Mouse (Mus musculus) common myeloid progenitor, adult 5-6 weeks (primary cell): ENCODE results near the gene Wdr34. TPM values are rescaled to one million over a fixed set of nuclear protein-coding genes. Genes with fewer than 3 reads are reported as not detected.
A peak's percentile ranks its signal among the peaks of the same experiment; 100 is the strongest.

ENCODE experiments used
- ATAC-seq: replicated peaks from 2 replicates; pipeline ENCODE4 v1.8.0; 2016; ENCODE audit warnings: low read depth, mild to moderate bottlenecking, moderate TSS enrichment, inconsistent platforms; ENCODE audit not compliant: poor library complexity, severe bottlenecking
- total RNA-seq: library from RNA; stranded (forward); fragments of 200-1000, 187-1606 nt; gene quantifications from 2 replicates; pipeline ENCODE4 v1.2.3, GENCODE M21; 2017

Wdr34 gene
- 11.5 and 15.6 TPM in 2 replicates for total RNA-seq

DNA sequence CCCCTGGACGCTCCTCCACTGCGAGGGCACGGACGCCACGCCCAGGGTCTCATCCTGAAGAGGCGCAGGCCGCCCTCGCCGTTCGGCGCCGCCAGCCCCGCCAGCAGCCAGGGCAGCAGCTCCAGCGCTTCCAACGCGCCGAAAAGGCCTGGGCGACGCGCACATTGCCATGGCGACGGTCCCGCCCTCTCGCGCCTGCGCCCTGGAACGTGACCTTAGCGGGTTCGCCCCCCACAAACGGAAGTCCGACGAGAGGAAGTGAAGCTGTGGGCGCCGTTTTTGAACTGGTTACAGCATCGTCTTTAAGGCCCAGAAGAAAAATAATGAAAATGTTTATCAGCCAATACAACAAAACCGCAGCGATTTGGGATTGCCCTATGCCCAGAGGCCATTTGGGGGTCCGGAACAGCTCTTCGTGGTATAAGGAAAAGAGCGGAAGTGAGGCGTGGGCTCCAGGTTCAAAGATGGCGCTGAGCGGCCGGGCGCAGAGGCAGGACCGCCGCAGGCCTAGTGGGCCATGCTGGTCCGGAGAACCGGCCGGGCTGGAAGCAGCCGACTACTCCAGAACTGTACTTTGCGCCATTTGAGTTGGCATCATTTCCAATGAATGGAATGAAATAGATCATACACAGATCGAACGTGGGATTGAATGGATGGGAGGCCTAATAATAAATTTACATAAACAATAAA lies at the start of gene Wdr34:
Gene Wdr34 (minus strand): TSS at position 183 of the 690 bp plus-strand sequence.
- peak; percentile 95 for ATAC-seq

DNA sequence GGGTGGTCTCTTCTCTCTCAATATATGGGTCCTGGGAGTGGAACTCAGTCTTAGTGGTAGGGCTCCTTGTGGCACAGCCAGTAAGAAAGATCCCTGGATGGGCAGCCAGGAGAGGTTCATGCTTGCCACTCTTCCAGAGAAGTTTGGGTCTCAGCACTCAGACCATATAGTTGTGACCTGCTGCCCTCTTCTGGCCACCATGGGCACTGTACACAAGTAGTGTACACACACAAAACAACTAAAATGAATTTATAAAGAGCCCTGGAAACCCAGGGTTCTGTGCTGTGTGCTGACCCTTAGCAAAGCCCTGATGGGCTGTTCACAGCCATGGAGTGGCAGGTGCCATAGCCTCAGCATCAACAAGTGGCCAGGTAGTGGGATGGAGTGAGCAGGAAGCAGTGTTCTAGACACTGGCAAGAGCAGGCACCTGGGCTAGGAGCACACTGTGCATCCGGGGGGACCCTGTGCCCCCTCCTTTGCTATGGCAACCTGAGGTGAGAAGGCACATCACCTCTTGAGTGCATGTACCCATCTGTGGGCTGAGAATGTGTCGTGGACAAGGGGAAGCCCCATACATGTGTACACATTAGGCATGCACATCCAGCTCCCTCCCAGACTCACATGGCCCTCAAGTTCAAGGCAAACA lies 47.3 kb upstream of the Wdr34 start:
- ATAC-seq = peak; percentile 43

DNA sequence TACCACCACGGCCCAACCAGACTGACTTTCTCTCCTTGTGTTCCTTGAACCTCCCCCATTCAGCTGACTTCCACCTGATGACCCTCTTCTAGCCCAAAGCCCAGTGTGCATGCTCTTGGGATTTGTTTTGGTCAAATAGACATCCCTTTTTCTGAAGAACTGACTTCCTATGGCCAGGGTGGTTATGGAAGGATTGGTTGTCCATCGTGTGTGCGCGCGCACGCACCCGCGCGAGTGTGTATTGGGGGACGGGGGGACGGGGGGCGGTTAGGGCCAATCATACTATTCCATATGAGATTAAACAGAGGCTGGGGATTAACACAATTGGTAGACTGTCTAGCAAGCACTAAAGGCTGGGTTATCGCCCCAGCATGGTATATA lies 45.5 kb upstream of the Wdr34 start:
- no peak for ATAC-seq

DNA sequence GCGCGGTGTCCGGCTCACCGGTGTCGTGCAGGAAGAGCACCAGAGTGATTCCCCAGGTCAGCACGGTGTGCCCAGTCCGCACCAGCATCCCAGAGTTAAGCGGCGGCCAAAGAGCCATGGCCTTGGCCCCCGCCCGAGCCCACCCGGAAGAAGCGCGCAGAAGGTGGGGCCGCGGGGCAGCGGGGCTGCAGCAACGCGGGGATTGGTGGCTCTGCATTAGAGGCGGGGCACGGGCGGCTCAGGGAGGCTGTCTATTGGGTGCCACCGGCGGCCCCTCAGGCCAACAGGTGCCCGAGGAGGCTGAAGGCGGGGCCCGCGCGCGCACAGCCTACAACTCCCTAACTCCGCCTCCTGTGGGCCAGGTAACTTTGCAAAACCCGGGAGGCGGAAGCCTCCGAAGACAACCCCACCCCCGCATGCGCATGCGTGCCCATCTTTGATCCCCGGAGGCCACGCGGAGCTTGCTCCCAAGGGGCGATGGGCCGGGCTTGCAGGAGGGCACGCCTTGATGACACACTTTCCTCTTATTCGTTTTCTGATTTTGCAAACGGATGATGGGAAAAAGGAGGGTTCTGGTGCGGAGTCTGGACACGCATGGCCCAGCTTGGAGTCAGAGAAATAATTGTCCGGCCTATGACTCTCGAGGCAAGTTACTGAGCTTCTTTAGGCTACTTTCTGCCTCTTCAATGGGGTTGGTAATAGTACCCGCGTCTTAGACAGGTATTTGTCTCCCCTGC lies 45.0 kb upstream of the Wdr34 start, which contains the start of gene Zdhhc12:
Gene Zdhhc12 (minus strand): TSS at position 178 of the 737 bp plus-strand sequence.
- peak; percentile 93 for ATAC-seq

DNA sequence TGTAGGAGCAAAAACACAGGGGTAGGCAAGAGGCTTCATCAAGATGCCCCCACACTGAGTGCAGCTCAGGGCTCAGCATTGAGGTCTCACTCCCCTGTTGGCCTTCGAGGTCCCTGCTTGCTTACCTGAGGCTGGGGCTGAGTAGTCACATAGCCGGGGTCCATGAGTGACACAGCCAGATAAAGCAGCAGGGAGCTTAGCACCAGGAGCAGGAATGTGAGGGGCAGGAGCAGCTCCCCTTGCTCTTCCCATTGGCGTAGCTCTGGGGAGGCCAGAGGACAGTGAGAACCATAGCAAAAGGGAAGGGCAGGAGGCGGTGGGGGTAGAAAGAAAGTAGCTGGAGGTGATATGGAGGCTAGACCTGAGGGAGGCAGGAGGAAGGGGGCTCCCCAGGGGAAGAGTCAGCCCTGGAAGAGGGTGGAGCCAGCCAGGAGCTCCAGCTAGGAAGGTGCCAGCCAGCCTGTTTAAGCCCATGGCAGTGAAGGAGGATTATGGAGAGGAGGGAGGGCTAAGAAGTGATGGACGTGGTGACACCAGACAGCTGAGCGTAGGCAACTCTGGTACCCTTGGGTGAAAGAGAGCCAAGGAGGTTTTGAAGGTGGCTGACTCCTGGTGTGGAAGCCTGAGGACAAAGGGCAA lies 43.7 kb upstream of the Wdr34 start:
- no peak for ATAC-seq

DNA sequence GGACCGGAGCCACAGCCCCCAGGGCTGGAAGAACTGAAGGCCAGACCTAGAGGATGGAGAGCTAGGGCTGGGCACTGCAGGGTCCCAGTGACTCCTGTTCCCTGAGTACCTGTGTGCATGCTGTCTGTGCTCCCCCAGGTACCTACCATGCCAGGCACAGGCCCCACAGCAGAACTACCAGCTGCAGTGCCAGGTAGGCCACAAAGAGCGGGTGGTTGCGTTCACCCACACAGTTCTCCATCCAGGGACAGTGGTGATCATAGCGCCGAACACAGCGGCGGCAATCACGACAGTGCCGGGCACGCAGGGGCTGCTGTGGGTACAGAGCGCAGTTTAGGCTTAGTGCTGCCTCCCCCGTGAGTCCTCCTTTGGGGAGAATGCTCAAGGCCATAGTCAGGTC lies 42.8 kb upstream of the Wdr34 start:
- no peak for ATAC-seq

DNA sequence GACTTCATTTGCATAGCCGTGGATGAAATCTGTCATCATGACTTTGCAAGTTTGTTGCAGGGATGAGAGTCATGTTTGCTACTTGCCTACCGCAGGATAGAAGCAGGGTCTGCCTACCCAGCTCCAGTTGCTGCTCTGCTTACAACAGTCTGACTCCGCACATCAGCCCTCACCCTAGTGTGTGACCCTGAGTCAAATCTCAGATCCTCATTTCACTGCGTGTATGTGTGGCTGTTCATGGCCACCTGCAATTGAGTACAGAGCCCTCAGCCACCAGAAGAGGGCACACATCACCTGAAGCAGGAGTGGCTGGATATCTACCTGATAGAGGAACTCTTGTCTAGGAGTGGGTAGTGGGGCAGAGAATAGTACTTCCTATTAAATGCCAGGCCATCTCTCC lies 38.6 kb upstream of the Wdr34 start:
- no peak for ATAC-seq

DNA sequence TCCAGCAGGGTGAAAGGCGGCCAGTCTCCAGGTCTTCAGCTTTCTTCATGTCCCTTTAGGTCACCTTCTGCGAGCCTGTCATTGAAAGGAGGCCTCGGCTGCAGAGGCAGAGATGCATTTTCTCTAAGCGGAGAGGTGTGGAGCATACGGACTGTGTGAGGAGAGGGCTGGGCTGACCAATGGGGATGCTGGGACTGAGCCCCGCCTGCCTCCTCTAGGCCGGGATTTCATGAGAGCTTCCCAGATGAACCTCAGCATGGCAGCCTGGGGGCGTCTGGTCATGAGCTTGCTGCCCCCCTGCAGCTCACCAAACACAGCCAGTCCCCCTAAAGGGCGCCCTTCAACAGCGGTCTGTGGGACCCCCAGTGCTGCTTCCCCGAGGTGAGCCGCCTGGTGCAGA lies 36.0 kb upstream of the Wdr34 start:
- no peak for ATAC-seq

DNA sequence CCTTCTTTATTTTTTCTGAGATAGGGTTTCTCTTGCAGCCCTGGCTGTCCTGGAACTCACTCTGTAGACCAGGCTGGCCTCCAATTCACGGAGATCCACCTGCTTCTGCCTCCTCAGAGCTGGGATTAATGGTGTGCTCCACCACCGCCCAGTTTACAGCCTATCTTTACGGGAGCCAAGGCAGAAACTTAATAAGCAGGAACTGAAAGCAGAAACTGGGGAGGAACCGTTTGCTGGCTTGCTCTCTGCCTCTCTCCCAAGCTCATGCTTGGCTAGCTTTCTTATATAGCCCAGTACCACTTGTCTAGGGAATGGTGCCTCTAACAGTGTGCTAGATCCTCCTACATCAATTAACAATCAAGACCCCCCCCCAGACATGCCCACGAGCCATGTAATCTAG lies 35.4 kb upstream of the Wdr34 start:
- ATAC-seq = no peak

DNA sequence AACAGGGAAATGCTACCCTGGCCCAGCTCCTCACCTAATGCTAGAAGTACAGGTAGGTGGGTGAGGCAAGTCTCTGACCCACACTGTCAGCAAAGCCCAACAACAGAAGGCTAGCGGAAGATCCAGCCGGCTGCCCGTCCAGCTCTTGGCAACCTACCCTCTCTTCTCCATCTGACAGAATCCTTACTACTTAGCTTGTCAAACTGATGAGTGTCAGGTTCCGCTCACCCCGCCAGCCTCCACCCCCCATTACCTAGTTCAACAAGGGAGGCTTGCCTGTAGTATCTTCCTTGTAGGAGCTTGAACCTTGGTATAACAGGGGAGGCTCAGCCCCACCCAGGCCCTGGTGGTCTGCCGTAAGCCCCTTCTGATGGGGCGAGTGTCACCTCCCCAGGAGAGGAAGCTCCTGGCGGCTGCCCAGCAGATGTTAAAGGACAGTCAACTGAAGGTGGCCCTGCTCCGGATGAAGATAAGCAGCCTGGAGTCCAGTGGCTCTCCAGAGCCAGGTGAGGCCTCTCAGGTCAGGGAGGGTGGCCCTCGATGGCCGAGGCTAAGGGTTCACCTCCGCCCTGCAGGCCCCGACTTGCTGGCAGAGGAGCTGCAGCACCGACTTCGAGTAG lies 31.6 kb upstream of the Wdr34 start:
- ATAC-seq = no peak

DNA sequence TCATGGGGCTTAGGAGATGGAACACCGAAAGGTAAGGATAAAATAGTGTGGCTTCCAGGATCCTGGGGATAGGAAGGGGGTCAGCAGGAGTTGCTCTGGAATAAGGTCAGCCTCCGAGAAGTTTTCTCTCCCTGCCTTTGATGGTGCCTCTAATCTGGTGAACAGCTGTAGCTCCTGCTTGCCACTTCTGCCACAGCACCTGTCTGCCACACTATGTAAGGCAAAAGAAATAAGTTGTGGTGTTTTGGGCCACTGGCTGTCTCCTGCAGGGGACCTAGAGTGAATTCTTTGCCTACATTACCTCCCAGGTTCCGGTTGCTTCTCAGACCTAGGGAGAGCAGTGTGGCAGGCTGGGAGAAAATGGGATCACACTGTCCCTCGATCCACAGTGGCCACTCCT lies 30.1 kb upstream of the Wdr34 start:
- no peak for ATAC-seq

DNA sequence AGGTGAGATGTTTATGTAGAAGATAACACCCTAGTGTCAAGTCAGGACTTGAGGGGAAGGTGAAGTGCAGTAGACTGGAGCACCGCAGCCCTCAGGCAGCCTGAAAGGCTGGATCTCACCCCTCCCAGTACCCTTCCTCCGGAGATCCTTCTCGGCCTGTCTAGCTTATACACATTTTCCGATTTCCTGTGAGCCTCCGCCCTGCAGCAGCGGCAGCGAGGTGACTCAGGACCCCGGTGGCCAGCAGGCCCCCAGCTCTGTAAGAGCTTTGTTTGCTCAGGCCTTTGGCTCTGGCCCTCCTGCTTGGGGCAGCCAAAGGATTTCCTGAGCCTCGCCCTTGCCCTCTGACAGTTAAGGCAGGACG lies 29.6 kb upstream of the Wdr34 start:
- ATAC-seq = peak; percentile 37

DNA sequence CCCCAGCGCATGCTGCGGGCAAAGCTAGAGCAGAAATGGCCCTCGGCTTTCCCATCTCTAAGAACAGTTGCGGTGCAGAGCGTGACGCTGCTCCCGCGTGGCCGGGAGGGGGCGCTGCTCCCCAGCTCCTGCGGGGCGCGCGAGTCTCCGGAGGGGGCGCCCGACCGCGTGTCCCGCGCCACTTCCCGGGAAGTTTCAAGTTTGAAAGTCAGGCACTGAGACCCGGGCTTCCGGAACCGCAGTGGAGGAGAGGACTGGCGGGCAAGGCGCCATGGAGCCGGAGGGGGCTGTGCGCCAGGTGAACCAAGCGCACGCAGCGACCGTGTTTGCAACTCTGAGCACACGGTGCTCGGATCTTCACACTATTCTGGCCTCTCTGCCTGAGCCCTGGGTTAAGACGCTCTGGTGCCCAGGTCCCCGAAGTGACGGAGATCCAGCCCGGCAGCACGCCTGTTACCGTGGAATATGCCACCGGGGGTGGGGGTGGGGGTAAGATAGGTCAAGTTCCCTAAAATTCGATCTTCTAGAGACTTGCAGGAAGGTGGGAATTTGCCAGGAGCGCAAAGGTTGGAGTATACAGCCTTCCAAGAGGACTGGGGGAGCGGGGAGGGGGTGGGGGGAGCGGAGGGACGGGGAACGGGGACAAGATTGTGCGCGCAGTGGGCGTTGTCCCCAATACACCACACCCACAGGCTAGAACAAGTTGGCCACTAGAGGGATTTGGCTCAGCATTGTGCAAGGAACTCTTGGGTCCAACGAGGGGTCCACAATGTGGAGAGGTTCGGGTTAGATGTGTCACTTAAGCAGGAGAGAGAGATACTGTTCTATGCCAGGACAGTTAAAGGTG lies 29.0 kb upstream of the Wdr34 start, which contains the start of gene Pkn3:
Gene Pkn3 (plus strand): TSS at position 183 of the 847 bp plus-strand sequence.
- peak; percentile 74 for ATAC-seq

DNA sequence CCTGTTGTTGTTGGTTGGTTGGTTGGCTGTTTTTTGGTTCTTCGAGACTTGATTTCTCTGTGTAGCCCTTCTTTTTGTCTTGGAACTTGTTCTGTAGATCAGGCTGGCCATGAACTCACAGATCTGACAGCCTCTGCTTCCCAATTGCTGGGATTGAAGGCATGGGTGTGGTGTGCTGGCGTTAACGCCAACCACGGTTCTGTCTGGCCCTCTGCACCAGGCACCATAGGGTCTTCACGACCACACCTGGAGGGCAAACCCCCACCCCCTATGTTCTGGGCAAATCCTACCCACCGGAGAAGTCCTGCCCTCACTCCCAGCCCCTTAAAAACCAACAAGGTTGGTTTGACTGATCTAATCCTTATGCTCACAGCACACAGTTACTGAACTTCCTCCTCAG lies 28.3 kb upstream of the Wdr34 start:
- ATAC-seq = no peak

DNA sequence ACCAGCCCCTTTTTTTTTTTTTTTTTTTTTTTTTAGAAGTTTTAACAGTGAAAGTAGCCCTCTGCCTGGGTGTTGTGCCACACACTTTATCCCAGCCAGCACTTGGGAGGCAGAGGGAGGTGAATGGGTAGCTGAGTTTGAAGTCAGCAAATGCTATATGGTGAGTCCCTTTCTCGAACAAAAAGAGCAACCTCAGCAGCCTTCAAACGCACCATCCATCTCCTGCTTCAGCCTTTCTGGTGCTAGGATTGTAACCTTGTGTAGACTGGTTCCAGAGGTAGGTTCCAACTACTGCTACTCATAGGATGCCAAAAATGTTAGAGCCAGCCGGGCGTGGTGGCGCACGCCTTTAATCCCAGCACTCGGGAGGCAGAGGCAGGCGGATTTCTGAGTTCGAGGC lies 27.8 kb upstream of the Wdr34 start:
- no peak for ATAC-seq

DNA sequence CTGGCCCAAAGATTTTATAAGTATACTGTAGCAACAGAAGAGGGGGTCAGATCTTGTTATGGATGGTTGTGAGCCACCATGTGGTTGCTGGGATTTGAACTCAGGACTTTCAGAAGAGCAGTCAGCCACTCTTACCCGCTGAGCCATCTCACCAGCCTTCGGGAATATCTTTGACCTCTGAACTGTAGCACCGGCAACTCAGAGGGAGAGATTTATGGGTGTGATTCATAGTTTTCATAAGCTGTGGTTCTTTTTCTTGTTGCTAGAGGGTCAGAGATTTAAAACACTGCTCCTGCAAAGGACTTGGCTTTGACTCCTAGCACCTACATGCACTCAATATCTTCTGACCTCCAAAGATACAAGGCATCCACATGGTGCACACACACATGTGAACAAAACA lies 26.9 kb upstream of the Wdr34 start:
- no peak for ATAC-seq

DNA sequence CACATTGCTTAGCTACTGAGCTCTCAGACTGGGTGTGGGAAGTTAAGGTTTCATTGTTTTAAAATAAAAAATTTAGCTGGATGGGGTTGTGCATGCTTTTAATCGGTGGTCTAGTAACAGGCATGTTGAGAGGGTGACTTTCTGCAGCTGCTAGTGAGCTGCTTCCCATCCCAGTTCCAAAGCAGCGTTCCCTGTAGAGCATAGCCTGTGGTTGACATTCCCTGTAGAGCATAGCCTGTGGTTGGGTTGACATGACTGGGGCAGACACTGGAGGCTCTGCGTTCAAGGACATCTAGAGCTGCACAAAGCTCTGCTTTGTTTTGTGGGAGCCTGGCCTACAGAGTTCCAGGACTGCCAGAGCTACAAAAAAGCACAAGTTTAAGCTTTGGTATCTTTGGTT lies 24.6 kb upstream of the Wdr34 start:
- no peak for ATAC-seq

DNA sequence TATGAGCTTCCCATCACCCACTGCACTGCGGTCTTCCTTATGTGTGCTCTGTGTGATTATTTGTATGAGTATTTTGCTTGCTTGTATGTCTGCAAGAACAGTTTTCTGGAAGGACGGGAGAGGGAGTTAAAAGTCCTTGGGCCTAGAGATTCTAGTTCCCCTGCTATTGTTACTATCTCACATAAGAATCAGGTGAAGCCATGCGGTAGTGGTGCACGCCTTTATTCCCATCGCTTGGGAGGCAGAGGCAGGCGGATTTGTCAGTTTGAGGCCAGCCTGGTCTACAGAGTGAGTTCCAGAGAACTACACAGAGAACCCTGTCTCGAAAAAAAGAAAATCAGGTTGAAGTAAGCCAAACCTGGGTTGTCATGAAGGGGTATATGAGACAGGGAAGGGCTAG lies 24.2 kb upstream of the Wdr34 start:
- no peak for ATAC-seq

DNA sequence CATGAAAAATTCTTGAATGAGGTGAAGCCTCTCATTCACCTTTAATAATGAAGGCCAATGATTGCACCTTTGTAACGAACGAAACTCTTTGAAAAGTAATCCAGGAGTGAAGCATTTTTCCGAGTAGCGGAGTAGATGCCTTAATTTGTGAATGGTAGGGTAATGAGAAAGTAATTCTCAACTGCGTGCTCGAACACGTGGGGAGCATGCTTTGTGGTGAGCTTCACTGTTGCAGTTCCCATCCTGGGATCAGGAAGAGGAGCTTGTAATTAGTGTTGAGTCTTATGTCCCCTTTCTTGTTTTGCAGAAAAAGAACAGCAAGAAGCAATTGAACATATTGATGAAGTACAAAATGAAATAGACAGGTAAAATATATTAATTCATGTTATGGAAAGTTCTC lies 19.3 kb upstream of the Wdr34 start:
- ATAC-seq = no peak
